Mouse (Mus musculus) urinary bladder, postnatal 0 days (tissue): Measurements from ENCODE around the gene 1700013F07Rik. TPM values are rescaled to one million over a fixed set of nuclear protein-coding genes. Genes with fewer than 3 reads are reported as not detected.

Source experiments
- microRNA-seq: library from miRNA; unstranded; fragments of <30 nt; microRNA quantifications from one replicate; pipeline ENCODE4, GENCODE M21; 2016
- polyA plus RNA-seq: library from polyadenylated mRNA; unstranded; fragments of >200 nt; fragmentation: Nextera tagmentation; extraction: Ambion mirVana; gene quantifications from 2 replicates; pipeline ENCODE4 v1.2.1, GENCODE M21; 2015

The 1700013F07Rik gene
- not detected in 2 replicates for polyA plus RNA-seq

GRCm38 (mm10) chr3:108533951-108534350, at the start of gene 1700013F07Rik:
Gene 1700013F07Rik, plus strand, starts transcription at chr3:108534150.

GRCm38 (mm10) chr3:108536517-108537260, 2.7 kb downstream of the 1700013F07Rik start, which contains the start of gene 5330417C22Rik:
Gene 5330417C22Rik, minus strand, starts transcription at chr3:108536536.

GRCm38 (mm10) chr3:108562133-108562730, 28.3 kb downstream of the 1700013F07Rik start, which contains the start of gene Tmem167b:
Gene Tmem167b, minus strand, starts transcription at chr3:108562466.

GRCm38 (mm10) chr3:108571443-108572294, 37.7 kb downstream of the 1700013F07Rik start, which contains the start of gene Taf13:
Gene Taf13, plus strand, starts transcription at chr3:108571698.

GRCm38 (mm10) chr3:108590786-108591529, 57.0 kb downstream of the 1700013F07Rik start, which contains the start of gene Wdr47:
Gene Wdr47, plus strand, starts transcription at chr3:108591279.

Small RNA genes within 50 kb of the gene (microRNA-seq; reads per million reads assigned to microRNA genes)
- gene Gm22860, result not detected

Other genes with a start within 250 kb of the 1700013F07Rik start
- gene Mybphl, start 169.2 kb upstream of the 1700013F07Rik start, polyA plus RNA-seq, result not detected in 2 replicates
- gene Psrc1, start 150.3 kb upstream of the 1700013F07Rik start, polyA plus RNA-seq, result 7.8 and 9.2 TPM in 2 replicates
- gene Celsr2, start 118.6 kb upstream of the 1700013F07Rik start, polyA plus RNA-seq, result 0.73 and 1.7 TPM in 2 replicates
- gene Sars, start 88.9 kb upstream of the 1700013F07Rik start, polyA plus RNA-seq, result 76.3 and 84.8 TPM in 2 replicates
- 0.19 and 0.35 TPM in 2 replicates for gene 5330417C22Rik, start 2.4 kb downstream of the 1700013F07Rik start, polyA plus RNA-seq
- gene Tmem167b, start 28.3 kb downstream of the 1700013F07Rik start, polyA plus RNA-seq, result 32.6 and 37.2 TPM in 2 replicates
- 40.6 and 48.9 TPM in 2 replicates for gene Taf13, start 37.5 kb downstream of the 1700013F07Rik start, polyA plus RNA-seq
- 5.8 and 8.9 TPM in 2 replicates for gene Wdr47, start 57.1 kb downstream of the 1700013F07Rik start, polyA plus RNA-seq
- gene Clcc1, start 119.8 kb downstream of the 1700013F07Rik start, polyA plus RNA-seq, result 49.3 and 56.1 TPM in 2 replicates
- gene Gpsm2, start 188.2 kb downstream of the 1700013F07Rik start, polyA plus RNA-seq, result 48.0 and 52.1 TPM in 2 replicates
- gene Aknad1, start 205.5 kb downstream of the 1700013F07Rik start, polyA plus RNA-seq, result 1.4 and 1.9 TPM in 2 replicates